Mouse (Mus musculus) heart, adult 2 months (tissue): ENCODE data around the gene Xrcc4.

Experiments used
- CTCF ChIP-seq: fragments of 200-600 bp; IDR thresholded peaks from 2 replicates; pipeline ENCODE4 v1.8.1; 2022; ENCODE audit warnings: antibody characterized with exemption, mild to moderate bottlenecking, moderate library complexity
- EP300 ChIP-seq: fragments of 200-500 bp; IDR thresholded peaks from 2 replicates; pipeline ENCODE4 v1.6.1; 2011; ENCODE audit warnings: low read depth, low read length, control low read depth; ENCODE audit not compliant: insufficient read depth
- POLR2A ChIP-seq: fragments of 200-500 bp; IDR thresholded peaks from 2 replicates; pipeline ENCODE4 v1.6.1; 2011; ENCODE audit warnings: mild to moderate bottlenecking, low read depth, low read length, control low read depth; ENCODE audit not compliant: insufficient read depth

DNA sequence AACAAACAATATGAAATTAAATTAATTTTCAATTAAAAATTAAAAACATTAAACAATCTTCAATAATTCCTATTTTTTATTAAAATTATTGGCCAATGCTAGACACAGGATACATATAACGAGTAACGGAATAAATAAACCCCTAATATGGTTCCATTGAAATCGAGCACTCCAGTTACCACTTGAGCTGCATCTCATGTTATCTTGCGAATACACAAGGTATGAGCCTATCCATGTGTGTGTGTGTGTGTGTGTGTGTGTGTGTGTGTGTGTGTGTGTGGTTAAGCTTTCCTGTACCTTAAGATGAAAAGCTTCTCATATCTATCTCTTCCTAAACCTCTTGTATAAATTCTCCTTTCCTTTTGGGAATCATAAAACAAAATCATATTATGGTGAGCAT is 213.9 kb downstream of the Xrcc4 start:
- no peak for TF ChIP-seq POLR2A
- no peak for TF ChIP-seq CTCF
- no peak for TF ChIP-seq EP300
